ENCODE assay signal across 9 mouse cellular contexts in genomic region chr11:70458688-70459600, GRCm38 (mm10). TPM values are rescaled to one million over a fixed set of nuclear protein-coding genes. Genes with fewer than 3 reads are reported as not detected.
DNase-seq lines count a peak whose midpoint lies in the region; ATAC-seq lines count a peak whose summit lies in the region.
"Had no signal": no experiment of that assay in that cellular context is flagged by ENCODE, and none has a peak within 500 bp of the region (broad histone marks: within the 10 kb centered on the region; RNA-seq: fewer than 3 reads in every experiment).

TSS of gene Zmynd15 (plus strand) at chr11:70459433.

- H3K4me2 ChIP-seq in heart, embryonic 16.5 days (ENCODE audit: low read depth, low read length) = peak within 1 kb of the TSS; percentile 97
- peak within 1 kb of the TSS; percentile 75 for H3K4me2 ChIP-seq in limb, embryonic 11.5 days (ENCODE audit: low read depth, severe bottlenecking)
- peak within 1 kb of the TSS; percentile 67 for H3K4me2 ChIP-seq in neural tube, embryonic 11.5 days (ENCODE audit: low read depth)

- H3K9ac ChIP-seq in heart, embryonic 16.5 days (ENCODE audit: low read length) = peak within 1 kb of the TSS; percentile 82
- peak within 1 kb of the TSS; percentile 36 for H3K9ac ChIP-seq in limb, embryonic 11.5 days (ENCODE audit: low read length)
- H3K9ac ChIP-seq in neural tube, embryonic 11.5 days (ENCODE audit: low read length) = peak within 1 kb of the TSS; percentile 50

- 14% methylated on average over 31 of the region's 32 CpGs for WGBS in heart, embryonic 16.5 days
- WGBS in embryonic facial prominence, embryonic 10.5 days = 19% methylated on average over 32 of the region's 32 CpGs
- WGBS in limb, embryonic 11.5 days = 20% methylated on average over 31 of the region's 32 CpGs
- 20% methylated on average over 31 of the region's 32 CpGs for WGBS in neural tube, embryonic 11.5 days

- H3K27ac ChIP-seq in heart, embryonic 16.5 days (ENCODE audit: low read length) = peak within 1 kb of the TSS; percentile 51; the same call in 1 of the 2 replicates
- H3K27ac ChIP-seq in embryonic facial prominence, embryonic 10.5 days (replicated peaks) = peak within 1 kb of the TSS; percentile 44; the same call in 1 of the 2 replicates
- no peak within 1 kb of the TSS for H3K27ac ChIP-seq in limb, embryonic 11.5 days (replicated peaks; ENCODE audit: low read depth, low read length)
- no peak within 1 kb of the TSS for H3K27ac ChIP-seq in neural tube, embryonic 11.5 days (ENCODE audit: low read depth, low read length)

- H3K4me3 ChIP-seq in heart, embryonic 16.5 days (ENCODE audit: low read length) = peak within 1 kb of the TSS; percentile 76
- peak within 1 kb of the TSS; percentile 65 for H3K4me3 ChIP-seq in embryonic facial prominence, embryonic 10.5 days
- H3K4me3 ChIP-seq in limb, embryonic 11.5 days (ENCODE audit: low read depth, low read length) = peak within 1 kb of the TSS; percentile 41
- H3K4me3 ChIP-seq in neural tube, embryonic 11.5 days (ENCODE audit: low read depth, low read length) = peak within 1 kb of the TSS; percentile 40

- 0 out of 2 replicates have a peak, but pooled peaks cover 2% of the 10 kb centered on the region for H3K36me3 ChIP-seq in heart, embryonic 16.5 days (ENCODE audit: control insufficient read depth, insufficient read depth)
- peaks cover 7% of the 10 kb centered on the region for H3K36me3 ChIP-seq in embryonic facial prominence, embryonic 10.5 days (replicated peaks)
- H3K36me3 ChIP-seq in limb, embryonic 11.5 days (ENCODE audit: control insufficient read depth, insufficient read depth, low read length) = no peaks in the 10 kb centered on the region
- H3K36me3 ChIP-seq in neural tube, embryonic 11.5 days (ENCODE audit: control insufficient read depth, insufficient read depth, low read length) = no peaks in the 10 kb centered on the region

- H3K9me3 ChIP-seq in heart, embryonic 16.5 days (replicated peaks; ENCODE audit: control insufficient read depth, low read length) = 0 out of 2 replicates have a peak, but pooled peaks cover 2% of the 10 kb centered on the region
- no peaks in the 10 kb centered on the region for H3K9me3 ChIP-seq in embryonic facial prominence, embryonic 10.5 days
- no peaks in the 10 kb centered on the region for H3K9me3 ChIP-seq in limb, embryonic 11.5 days (ENCODE audit: control insufficient read depth, low read length)
- H3K9me3 ChIP-seq in neural tube, embryonic 11.5 days (ENCODE audit: control insufficient read depth, low read length) = no peaks in the 10 kb centered on the region
- H3K9me3 ChIP-seq: G1E had no signal

- H3K4me1 ChIP-seq in heart, embryonic 16.5 days (ENCODE audit: control insufficient read depth, insufficient read depth, low read length) = peaks cover 7% of the 10 kb centered on the region; the same call in 1 of the 2 replicates
- H3K4me1 ChIP-seq in embryonic facial prominence, embryonic 10.5 days = peaks cover 14% of the 10 kb centered on the region
- H3K4me1 ChIP-seq in limb, embryonic 11.5 days (ENCODE audit: control insufficient read depth, insufficient read depth, low read length) = no peaks in the 10 kb centered on the region
- H3K4me1 ChIP-seq in neural tube, embryonic 11.5 days (ENCODE audit: control insufficient read depth, insufficient read depth, low read length) = no peaks in the 10 kb centered on the region

- intact Hi-C loops in heart, postnatal 10 days (cut with DNase I) = no loop called here

- no peak for DNase-seq in heart, postnatal 10 days
- peak; percentile 20 for DNase-seq in embryonic facial prominence, embryonic 10.5 days (ENCODE audit: low spot score)
- peak; percentile 35 for DNase-seq in limb, embryonic 11.5 days (ENCODE audit: low spot score)
- DNase-seq in neural tube, embryonic 11.5 days (ENCODE audit: low spot score) = peak; percentile 20
- DNase-seq in gastrocnemius, postnatal 25 days = no peak
- no peak for DNase-seq in cerebellum, adult 18-20 months
- DNase-seq in cerebellum, adult 9-11 months = no peak

- 0 out of 2 replicates have a peak, but pooled peaks have one; percentile 2 for ATAC-seq in heart, embryonic 16.5 days (replicated peaks; ENCODE audit: extremely low read depth, insufficient read depth, low FRiP score)
- no peak for ATAC-seq in limb, embryonic 11.5 days (ENCODE audit: insufficient number of reproducible peaks, low FRiP score, low TSS enrichment, low read depth)
- no peak for ATAC-seq in neural tube, embryonic 11.5 days (ENCODE audit: insufficient read depth, low FRiP score, low TSS enrichment)

- H3K27me3 ChIP-seq in heart, embryonic 16.5 days (ENCODE audit: control insufficient read depth, insufficient read depth, low read length) = peaks cover 15% of the 10 kb centered on the region
- peaks cover 64% of the 10 kb centered on the region for H3K27me3 ChIP-seq in embryonic facial prominence, embryonic 10.5 days (replicated peaks; ENCODE audit: low read depth, poor library complexity, severe bottlenecking)
- H3K27me3 ChIP-seq in limb, embryonic 11.5 days (ENCODE audit: control insufficient read depth, insufficient read depth, low read length) = peaks cover 24% of the 10 kb centered on the region
- peaks cover 23% of the 10 kb centered on the region for H3K27me3 ChIP-seq in neural tube, embryonic 11.5 days (ENCODE audit: control insufficient read depth, insufficient read depth, low read length)

RNA-seq across cellular contexts. Expression of gene Zmynd15, which starts in this region (rescaled TPM):
- 1.5 and 1.7 TPM in 2 replicates for polyA plus RNA-seq in heart, embryonic 16.5 days (2015; fragmentation: Nextera tagmentation; extraction: Ambion mirVana)
- total RNA-seq in heart, postnatal 10 days (2021) = 1 to 10 TPM; 1.4 to 2.1 TPM
- polyA plus RNA-seq in embryonic facial prominence, embryonic 10.5 days (2016; fragmentation: Nextera tagmentation; extraction: Ambion mirVana) = 0.16 and 0.45 TPM in 2 replicates
- polyA plus RNA-seq in limb, embryonic 11.5 days (2014; fragmentation: Nextera tagmentation; extraction: Ambion mirVana) = 0.15 and 0.41 TPM in 2 replicates
- 0.19 TPM in 1 of 2 replicates, not detected in the other for polyA plus RNA-seq in neural tube, embryonic 11.5 days (2014; fragmentation: Nextera tagmentation; extraction: Ambion mirVana)
- total RNA-seq in gastrocnemius, postnatal 25 days (2021) = under 1 TPM; 0.38 to 0.97 TPM
- polyA plus RNA-seq: G1E had no signal

Comparison
In these comparisons a context has a peak if more than half of its experiments do, and no peak if none do; other contexts are left out.
1. Peak in DNase-seq, H3K4me3 ChIP-seq and H3K27ac ChIP-seq in embryonic facial prominence, embryonic 10.5 days; RNA of the gene not detected or under 1 TPM.
2. Peak in DNase-seq, H3K4me3 ChIP-seq, H3K9ac ChIP-seq and H3K4me2 ChIP-seq in limb, embryonic 11.5 days; RNA of the gene not detected or under 1 TPM.
3. Peak in DNase-seq, H3K4me3 ChIP-seq, H3K9ac ChIP-seq and H3K4me2 ChIP-seq in neural tube, embryonic 11.5 days; RNA of the gene not detected or under 1 TPM.